In the genomic region with DNA sequence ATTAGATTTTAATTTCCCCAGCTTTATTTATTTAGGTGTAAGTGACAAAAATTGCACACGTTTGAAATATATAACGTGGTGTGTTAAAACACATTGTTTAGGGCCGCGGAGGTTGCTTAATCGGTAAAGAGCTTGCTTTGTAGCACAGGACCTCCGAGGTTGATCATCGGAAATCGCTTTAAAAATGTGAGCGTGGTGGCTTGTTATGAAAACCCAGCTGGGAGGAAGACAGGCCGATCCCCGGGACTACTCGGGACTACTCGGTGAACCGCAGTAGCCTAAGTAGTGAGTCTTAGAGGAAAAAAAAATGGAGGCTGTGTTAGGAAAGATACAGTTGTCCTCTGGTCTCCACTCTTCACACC, we compare ENCODE assay signal across 7 mouse cellular contexts. TPM values are rescaled to one million over a fixed set of nuclear protein-coding genes. Genes with fewer than 3 reads are reported as not detected.
DNase-seq lines count a peak whose midpoint lies in the region; ATAC-seq and TF ChIP-seq lines count a peak whose summit lies in the region.

No protein-coding gene starts in this region.

- H3K27me3 ChIP-seq in lung, embryonic 16.5 days (ENCODE audit: control insufficient read depth, insufficient read depth, low read depth, low read length), result no peaks in the 10 kb centered on the region
- no peaks in the 10 kb centered on the region for H3K27me3 ChIP-seq in embryonic facial prominence, embryonic 10.5 days (replicated peaks; ENCODE audit: low read depth, poor library complexity, severe bottlenecking)
- H3K27me3 ChIP-seq in limb, embryonic 11.5 days (ENCODE audit: control insufficient read depth, insufficient read depth, low read length), result no peaks in the 10 kb centered on the region

- WGBS in lung, embryonic 16.5 days, result 4% methylated on average over 14 of the region's 14 CpGs
- 4% methylated on average over 14 of the region's 14 CpGs for WGBS in embryonic facial prominence, embryonic 10.5 days
- 6% methylated on average over 14 of the region's 14 CpGs for WGBS in limb, embryonic 11.5 days
- 2% methylated on average over 14 of the region's 14 CpGs for whole genome bisulfite sequencing in olfactory bulb, adult 2 months

- H3K27ac ChIP-seq in lung, embryonic 16.5 days (ENCODE audit: low read length), result peak overlapping the region; percentile 43; the same call in 1 of the 2 replicates
- H3K27ac ChIP-seq in embryonic facial prominence, embryonic 10.5 days (replicated peaks), result peak overlapping the region; percentile 67
- no peak overlapping the region for H3K27ac ChIP-seq in limb, embryonic 11.5 days (replicated peaks; ENCODE audit: low read depth, low read length)
- no peak overlapping the region for H3K27ac ChIP-seq in olfactory bulb, adult 2 months (ENCODE audit: insufficient read depth, low read depth, low read length)

- H3K36me3 ChIP-seq in lung, embryonic 16.5 days (ENCODE audit: control insufficient read depth, insufficient read depth, low read length), result no peaks in the 10 kb centered on the region
- peaks cover under 1% of the 10 kb centered on the region for H3K36me3 ChIP-seq in embryonic facial prominence, embryonic 10.5 days (replicated peaks)
- no peaks in the 10 kb centered on the region for H3K36me3 ChIP-seq in limb, embryonic 11.5 days (ENCODE audit: control insufficient read depth, insufficient read depth, low read length)

- H3K9me3 ChIP-seq in lung, embryonic 16.5 days (ENCODE audit: control insufficient read depth, low read length), result no peaks in the 10 kb centered on the region
- no peaks in the 10 kb centered on the region for H3K9me3 ChIP-seq in embryonic facial prominence, embryonic 10.5 days
- H3K9me3 ChIP-seq in limb, embryonic 11.5 days (ENCODE audit: control insufficient read depth, low read length), result no peaks in the 10 kb centered on the region

- no peak for TF ChIP-seq CTCF in olfactory bulb, adult 2 months (IDR thresholded peaks at IDR 0.05; ENCODE audit: insufficient read depth, low read depth, low read length)

- H3K4me3 ChIP-seq in lung, embryonic 16.5 days (ENCODE audit: low read length), result peak overlapping the region; percentile 71
- H3K4me3 ChIP-seq in embryonic facial prominence, embryonic 10.5 days, result peak overlapping the region; percentile 70
- peak overlapping the region; percentile 55 for H3K4me3 ChIP-seq in limb, embryonic 11.5 days (ENCODE audit: low read depth, low read length)
- peak overlapping the region; percentile 55 for H3K4me3 ChIP-seq in olfactory bulb, adult 2 months (ENCODE audit: insufficient read depth, low read depth, low read length)

- no peak for TF ChIP-seq POLR2A in olfactory bulb, adult 2 months (IDR thresholded peaks at IDR 0.05; ENCODE audit: insufficient read depth, low read depth, low read length)

- no peak for ATAC-seq in lung, embryonic 16.5 days (ENCODE audit: low read depth)
- ATAC-seq in limb, embryonic 11.5 days (ENCODE audit: insufficient number of reproducible peaks, low FRiP score, low TSS enrichment, low read depth), result no peak

- peaks cover 18% of the 10 kb centered on the region for H3K4me1 ChIP-seq in lung, embryonic 16.5 days (replicated peaks; ENCODE audit: control insufficient read depth, insufficient read depth, low read length)
- H3K4me1 ChIP-seq in embryonic facial prominence, embryonic 10.5 days, result peaks cover 17% of the 10 kb centered on the region
- H3K4me1 ChIP-seq in limb, embryonic 11.5 days (ENCODE audit: control insufficient read depth, insufficient read depth, low read length), result peaks cover 9% of the 10 kb centered on the region; the same call in 1 of the 2 replicates
- H3K4me1 ChIP-seq in olfactory bulb, adult 2 months (ENCODE audit: control insufficient read depth, insufficient read depth, low read length), result peaks cover 15% of the 10 kb centered on the region

- H3K4me2 ChIP-seq in lung, embryonic 16.5 days (ENCODE audit: low read depth, low read length), result peak overlapping the region; percentile 69
- peak overlapping the region; percentile 73 for H3K4me2 ChIP-seq in limb, embryonic 11.5 days (ENCODE audit: low read depth, severe bottlenecking)

- DNase-seq in lung, postnatal 14 days, result no peak
- peak; percentile 24 for DNase-seq in embryonic facial prominence, embryonic 10.5 days (ENCODE audit: low spot score)
- DNase-seq in limb, embryonic 11.5 days (ENCODE audit: low spot score), result peak; percentile 43
- no peak for DNase-seq in cerebellum, adult 11 months
- DNase-seq in left cerebral cortex, adult 18-20 months (ENCODE audit: low spot score in 2 of 2), result no peak

- H3K9ac ChIP-seq in lung, embryonic 16.5 days (ENCODE audit: low read length), result peak overlapping the region; percentile 74
- H3K9ac ChIP-seq in limb, embryonic 11.5 days (ENCODE audit: low read length), result peak overlapping the region; percentile 61

RNA-seq across cellular contexts. Expression of gene Prr3, which starts 14.8 kb away (rescaled TPM):
- 27.5 and 29.7 TPM in 2 replicates for polyA plus RNA-seq in lung, embryonic 16.5 days (2015; fragmentation: Nextera tagmentation; extraction: Ambion mirVana)
- 44.0 and 47.2 TPM in 2 replicates for polyA plus RNA-seq in embryonic facial prominence, embryonic 10.5 days (2016; fragmentation: Nextera tagmentation; extraction: Ambion mirVana)
- polyA plus RNA-seq in limb, embryonic 11.5 days (2014; fragmentation: Nextera tagmentation; extraction: Ambion mirVana), result 41.7 and 42.3 TPM in 2 replicates
- not detected in 2 replicates for polyA plus RNA-seq in olfactory bulb, adult 2 months (2012; ENCODE audit: insufficient read depth, insufficient read length, low replicate concordance, missing spikeins)
- total RNA-seq in left cerebral cortex, adult 18-20 months (2021), result 10 to 100 TPM; 36.6 to 37.5 TPM

RNA-seq across cellular contexts. Expression of gene Gnl1, which starts 15.2 kb away (rescaled TPM):
- 43.1 and 44.7 TPM in 2 replicates for polyA plus RNA-seq in lung, embryonic 16.5 days (2015; fragmentation: Nextera tagmentation; extraction: Ambion mirVana)
- 61.1 and 62.1 TPM in 2 replicates for polyA plus RNA-seq in embryonic facial prominence, embryonic 10.5 days (2016; fragmentation: Nextera tagmentation; extraction: Ambion mirVana)
- 40.8 and 42.9 TPM in 2 replicates for polyA plus RNA-seq in limb, embryonic 11.5 days (2014; fragmentation: Nextera tagmentation; extraction: Ambion mirVana)
- not detected in 2 replicates for polyA plus RNA-seq in olfactory bulb, adult 2 months (2012; ENCODE audit: insufficient read depth, insufficient read length, low replicate concordance, missing spikeins)
- 100 to 1,000 TPM; 195 to 197 TPM for total RNA-seq in left cerebral cortex, adult 18-20 months (2021)

RNA-seq across cellular contexts. Expression of gene Abcf1, which starts 25.3 kb away (rescaled TPM):
- 70.6 and 82.5 TPM in 2 replicates for polyA plus RNA-seq in lung, embryonic 16.5 days (2015; fragmentation: Nextera tagmentation; extraction: Ambion mirVana)
- polyA plus RNA-seq in embryonic facial prominence, embryonic 10.5 days (2016; fragmentation: Nextera tagmentation; extraction: Ambion mirVana), result 116 and 120 TPM in 2 replicates
- polyA plus RNA-seq in limb, embryonic 11.5 days (2014; fragmentation: Nextera tagmentation; extraction: Ambion mirVana), result 120 and 121 TPM in 2 replicates
- polyA plus RNA-seq in olfactory bulb, adult 2 months (2012; ENCODE audit: insufficient read depth, insufficient read length, low replicate concordance, missing spikeins), result not detected in 2 replicates
- 10 to 100 TPM; 69.4 to 71.6 TPM for total RNA-seq in left cerebral cortex, adult 18-20 months (2021)

RNA-seq across cellular contexts. Expression of gene H2-T24, which starts 25.5 kb away (rescaled TPM):
- polyA plus RNA-seq in lung, embryonic 16.5 days (2015; fragmentation: Nextera tagmentation; extraction: Ambion mirVana), result 2.0 and 2.2 TPM in 2 replicates
- 4.8 and 5.0 TPM in 2 replicates for polyA plus RNA-seq in embryonic facial prominence, embryonic 10.5 days (2016; fragmentation: Nextera tagmentation; extraction: Ambion mirVana)
- 2.3 and 2.6 TPM in 2 replicates for polyA plus RNA-seq in limb, embryonic 11.5 days (2014; fragmentation: Nextera tagmentation; extraction: Ambion mirVana)
- polyA plus RNA-seq in olfactory bulb, adult 2 months (2012; ENCODE audit: insufficient read depth, insufficient read length, low replicate concordance, missing spikeins), result not detected in 2 replicates
- 1 to 10 TPM; 1.5 to 2.2 TPM for total RNA-seq in left cerebral cortex, adult 18-20 months (2021)

RNA-seq across cellular contexts. Expression of gene H2-T23, which starts 37.8 kb away (rescaled TPM):
- 7.2 and 11.7 TPM in 2 replicates for polyA plus RNA-seq in lung, embryonic 16.5 days (2015; fragmentation: Nextera tagmentation; extraction: Ambion mirVana)
- polyA plus RNA-seq in embryonic facial prominence, embryonic 10.5 days (2016; fragmentation: Nextera tagmentation; extraction: Ambion mirVana), result 1.8 and 2.3 TPM in 2 replicates
- polyA plus RNA-seq in limb, embryonic 11.5 days (2014; fragmentation: Nextera tagmentation; extraction: Ambion mirVana), result 2.5 and 2.6 TPM in 2 replicates
- 151 TPM in 1 of 2 replicates, not detected in the other for polyA plus RNA-seq in olfactory bulb, adult 2 months (2012; ENCODE audit: insufficient read depth, insufficient read length, low replicate concordance, missing spikeins)
- 10 to 100 TPM; 15.6 to 19.9 TPM for total RNA-seq in left cerebral cortex, adult 18-20 months (2021)

Comparison
In these comparisons a context has a peak if more than half of its experiments do, and no peak if none do; other contexts are left out.
1. H3K27ac ChIP-seq: peak in lung, embryonic 16.5 days (single experiment) and embryonic facial prominence, embryonic 10.5 days (single experiment); none in limb, embryonic 11.5 days (single experiment) and olfactory bulb, adult 2 months (single experiment).
2. DNase-seq: peak in embryonic facial prominence, embryonic 10.5 days (single experiment) and limb, embryonic 11.5 days (single experiment); none in lung, postnatal 14 days (single experiment), cerebellum, adult 11 months (single experiment) and left cerebral cortex, adult 18-20 months (0 of 2).
3. RNA of gene Abcf1, which starts 25.3 kb away (polyA plus RNA-seq): 120 to 121 TPM in limb, embryonic 11.5 days, 116 to 120 TPM in embryonic facial prominence, embryonic 10.5 days and 70.6 to 82.5 TPM in lung, embryonic 16.5 days; not detected in olfactory bulb, adult 2 months; every median in the first group is over 10 times any median in the second.
4. Peak in every context shown above with its lines, with median percentiles within 50 percentile points of each other: H3K4me3 ChIP-seq.